Mouse (Mus musculus) heart, postnatal 36 days (tissue): ENCODE measurements around the gene Vstm4. TPM values are rescaled to one million over a fixed set of nuclear protein-coding genes. Genes with fewer than 3 reads are reported as not detected.
A peak's percentile ranks its signal among the peaks of the same experiment; 100 is the strongest.

ENCODE experiments used
- DNase-seq, 2 experiments: peaks; one replicate each; pipeline ENCODE4 v3.0.0; 2021 to 2022
- intact Hi-C: fragments of 180-260 bp; cut with DNase I; formaldehyde crosslinking; loops from one replicate; pipeline ENCODE4 v1.15.1; 2025
- total RNA-seq, 2 experiments: library from RNA; stranded (reverse); gene quantifications; 2 replicates each; pipeline ENCODE4 v1.2.3; 2021

Gene Vstm4
- total RNA-seq = 10 to 100 TPM in 1 of 2 experiments, 1 to 10 TPM in 1; 7.0 to 10.2 TPM

- peak; percentile 72 to 78 for DNase-seq
- intact Hi-C loops = loop anchor here (2.0 kb wide), 1 partner anchor 104 kb away; no protein-coding TSS in a partner anchor
Measured at GRCm38 (mm10) chr14:32856681-32857328, at the start of gene Vstm4. Vstm4 (plus strand) TSS chr14:32856756.

GRCm38 (mm10) chr14:32810111-32810510, 46.4 kb upstream of the Vstm4 start:
- DNase-seq = no peak
- intact Hi-C loops = loop anchor here (5.0 kb wide), 1 partner anchor 38 kb away; no protein-coding TSS in a partner anchor

- no peak for DNase-seq
- intact Hi-C loops = loop anchor here (5.0 kb wide), 1 partner anchor 40 kb away; no protein-coding TSS in a partner anchor
Measured at GRCm38 (mm10) chr14:32812429-32812828, 44.1 kb upstream of the Vstm4 start.

GRCm38 (mm10) chr14:32814961-32815360, 41.6 kb upstream of the Vstm4 start:
- no peak for DNase-seq
- intact Hi-C loops = loop anchor here (5.0 kb wide), 2 partner anchors 43 to 147 kb away; no protein-coding TSS in a partner anchor

GRCm38 (mm10) chr14:32816533-32816932, 40.0 kb upstream of the Vstm4 start:
- intact Hi-C loops = loop anchor here (5.0 kb wide), 1 partner anchor 146 kb away; no protein-coding TSS in a partner anchor
- no peak for DNase-seq

GRCm38 (mm10) chr14:32817258-32817657, 39.3 kb upstream of the Vstm4 start:
- peak in 1 of 2 experiments; percentile 37 for DNase-seq

GRCm38 (mm10) chr14:32819297-32819696, 37.3 kb upstream of the Vstm4 start:
- no peak for DNase-seq
- intact Hi-C loops = loop anchor here (5.0 kb wide), 1 partner anchor 143 kb away; no protein-coding TSS in a partner anchor

More at GRCm38 (mm10) chr14:32817258-32817657, 39.3 kb upstream of the Vstm4 start:
- intact Hi-C loops = loop anchor here (5.0 kb wide), 1 partner anchor 145 kb away; no protein-coding TSS in a partner anchor

- no peak for DNase-seq
- intact Hi-C loops = no loop called here
Measured at GRCm38 (mm10) chr14:32822812-32823211, 33.7 kb upstream of the Vstm4 start.

GRCm38 (mm10) chr14:32823861-32824260, 32.7 kb upstream of the Vstm4 start:
- intact Hi-C loops = no loop called here

GRCm38 (mm10) chr14:32824267-32825150, 32.0 kb upstream of the Vstm4 start:
- intact Hi-C loops = no loop called here
- DNase-seq = no peak

More at GRCm38 (mm10) chr14:32823861-32824260, 32.7 kb upstream of the Vstm4 start:
- no peak for DNase-seq

- intact Hi-C loops = no loop called here
- peak in 1 of 2 experiments; percentile 26 for DNase-seq
Measured at GRCm38 (mm10) chr14:32825426-32826032, 31.0 kb upstream of the Vstm4 start.

- DNase-seq = peak; percentile 52 to 58
- intact Hi-C loops = no loop called here
Measured at GRCm38 (mm10) chr14:32827165-32827564, 29.4 kb upstream of the Vstm4 start.

GRCm38 (mm10) chr14:32827994-32828650, 28.4 kb upstream of the Vstm4 start:
- intact Hi-C loops = no loop called here
- DNase-seq = peak; percentile 43 to 57

GRCm38 (mm10) chr14:32833847-32834246, 22.7 kb upstream of the Vstm4 start, which contains the start of gene Fam170b:
Fam170b (plus strand) TSS chr14:32833962.
- intact Hi-C loops = no loop called here
- no peak for DNase-seq

GRCm38 (mm10) chr14:32835181-32835580, 21.4 kb upstream of the Vstm4 start:
- intact Hi-C loops = no loop called here
- DNase-seq = no peak

- intact Hi-C loops = no loop called here
- DNase-seq = no peak
Measured at GRCm38 (mm10) chr14:32835596-32835995, 21.0 kb upstream of the Vstm4 start.

- intact Hi-C loops = no loop called here
- no peak for DNase-seq
Measured at GRCm38 (mm10) chr14:32836191-32836590, 20.4 kb upstream of the Vstm4 start.

- intact Hi-C loops = no loop called here
- DNase-seq = no peak
Measured at GRCm38 (mm10) chr14:32842052-32842451, 14.5 kb upstream of the Vstm4 start.

GRCm38 (mm10) chr14:32854059-32854458, 2.5 kb upstream of the Vstm4 start:
- intact Hi-C loops = loop anchor here (2.0 kb wide), 1 partner anchor 35 kb away; no protein-coding TSS in a partner anchor
- no peak for DNase-seq

GRCm38 (mm10) chr14:32856246-32856645, 310 bp upstream of the Vstm4 start:
- intact Hi-C loops = loop anchor here (2.0 kb wide), 1 partner anchor 105 kb away; no protein-coding TSS in a partner anchor

More at GRCm38 (mm10) chr14:32856246-32856645, 310 bp upstream of the Vstm4 start:
- DNase-seq = no peak
